Mouse (Mus musculus): ENCODE results near the gene Fgf10. TPM values are rescaled to one million over a fixed set of nuclear protein-coding genes. Genes with fewer than 3 reads are reported as not detected.

The Fgf10 gene
- polyA plus RNA-seq, 1 experiment from 2014 or later: 4.0 TPM

DNA sequence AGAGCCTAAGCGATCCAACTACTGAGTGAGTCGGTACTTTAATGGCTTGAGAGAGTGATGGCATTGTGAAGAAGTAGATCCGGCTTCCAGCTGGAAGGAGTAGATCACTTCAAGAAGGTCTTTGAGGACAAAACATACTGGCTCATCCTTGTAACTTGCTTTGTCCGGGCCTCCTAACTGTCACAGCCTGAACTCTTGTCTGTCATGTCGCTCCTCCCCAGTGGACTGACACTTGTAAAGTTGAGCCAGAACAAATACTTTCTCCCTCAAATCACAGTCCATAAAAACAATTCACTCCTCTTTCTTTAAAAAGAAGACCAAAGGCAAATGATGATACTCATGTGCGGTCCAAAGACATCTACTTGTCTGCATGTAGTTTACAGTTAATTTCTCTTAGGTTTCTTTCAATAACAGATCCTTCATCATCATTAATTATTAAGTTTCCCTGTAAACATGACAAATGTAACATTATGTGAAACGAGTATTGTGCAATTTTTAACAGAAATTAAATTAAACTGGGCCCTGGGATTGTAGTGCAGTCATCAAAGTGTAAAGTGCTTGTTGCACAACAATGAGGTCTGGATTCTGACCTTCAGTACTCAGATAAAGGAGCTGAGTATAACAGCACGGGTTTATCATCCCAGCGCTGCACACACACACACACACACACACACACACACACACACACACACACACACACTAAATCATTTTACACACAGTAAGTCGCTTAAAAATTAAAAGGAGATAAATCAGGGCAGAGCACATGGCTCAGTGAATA, 159.2 kb downstream of the Fgf10 start:
- DNase-seq (ENCODE audit: low spot score): no peak
- H3K27ac ChIP-seq (ENCODE audit: low read depth): no peak overlapping the region
- H3K4me1 ChIP-seq (replicated peaks; ENCODE audit: control insufficient read depth, insufficient read depth, low read length): no peaks in the 10 kb centered on the region
- no peak for ATAC-seq (replicated peaks; ENCODE audit: low FRiP score, low TSS enrichment, low read depth)
- WGBS: 85% methylated on average over 10 of the region's 10 CpGs
- H3K4me3 ChIP-seq (ENCODE audit: low read depth, low read length): no peak overlapping the region
- no peaks in the 10 kb centered on the region for H3K36me3 ChIP-seq (ENCODE audit: control insufficient read depth, insufficient read depth, low read length)
- H3K27me3 ChIP-seq (replicated peaks; ENCODE audit: control insufficient read depth, insufficient read depth, low read length): no peaks in the 10 kb centered on the region
- H3K4me2 ChIP-seq (ENCODE audit: low read length): no peak overlapping the region
- no peak overlapping the region for H3K9ac ChIP-seq (ENCODE audit: low read length)
- H3K9me3 ChIP-seq (ENCODE audit: control insufficient read depth, low read length): no peaks in the 10 kb centered on the region

- H3K9me3 ChIP-seq (ENCODE audit: control insufficient read depth, low read length): no peaks in the 10 kb centered on the region
- H3K27ac ChIP-seq (ENCODE audit: low read depth): no peak overlapping the region
- no peak overlapping the region for H3K4me2 ChIP-seq (ENCODE audit: low read length)
- H3K4me1 ChIP-seq (replicated peaks; ENCODE audit: control insufficient read depth, insufficient read depth, low read length): no peaks in the 10 kb centered on the region
- ATAC-seq (replicated peaks; ENCODE audit: low FRiP score, low TSS enrichment, low read depth) (no peak), DNase-seq (ENCODE audit: low spot score) (no peak)
- no peak overlapping the region for H3K9ac ChIP-seq (ENCODE audit: low read length)
- no peak overlapping the region for H3K4me3 ChIP-seq (ENCODE audit: low read depth, low read length)
- H3K36me3 ChIP-seq (ENCODE audit: control insufficient read depth, insufficient read depth, low read length): no peaks in the 10 kb centered on the region
- no peaks in the 10 kb centered on the region for H3K27me3 ChIP-seq (replicated peaks; ENCODE audit: control insufficient read depth, insufficient read depth, low read length)
Measured at GRCm38 (mm10) chr13:118834021-118834420, 164.4 kb downstream of the Fgf10 start.

DNA sequence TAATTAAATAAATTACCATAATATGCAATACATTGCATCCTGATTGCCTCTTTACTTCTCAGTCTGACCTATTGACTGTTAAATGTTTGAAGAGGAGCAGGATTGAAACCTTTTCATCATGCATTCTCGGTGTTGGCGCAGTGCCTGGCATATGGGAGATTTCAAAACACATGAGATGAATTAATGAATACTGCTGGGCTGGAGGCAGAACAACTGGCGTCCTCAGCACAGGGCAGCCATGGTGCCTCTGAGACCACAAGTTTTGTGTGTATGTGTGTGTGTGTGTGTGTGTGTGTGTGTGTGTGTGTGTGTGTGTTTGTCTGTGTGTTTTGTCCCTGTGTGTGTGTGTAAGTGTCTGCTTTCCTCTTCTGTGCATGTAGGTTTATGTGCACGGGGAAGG, 165.5 kb downstream of the Fgf10 start:
- 44% methylated on average over 4 of the region's 4 CpGs for WGBS
- ATAC-seq (replicated peaks; ENCODE audit: low FRiP score, low TSS enrichment, low read depth) (no peak), DNase-seq (ENCODE audit: low spot score) (no peak)

More for the DNA sequence above, 165.5 kb downstream of the Fgf10 start:
- no peaks in the 10 kb centered on the region for H3K36me3 ChIP-seq (ENCODE audit: control insufficient read depth, insufficient read depth, low read length)
- no peak overlapping the region for H3K4me2 ChIP-seq (ENCODE audit: low read length)
- H3K27me3 ChIP-seq (replicated peaks; ENCODE audit: control insufficient read depth, insufficient read depth, low read length): no peaks in the 10 kb centered on the region
- H3K9me3 ChIP-seq (ENCODE audit: control insufficient read depth, low read length): no peaks in the 10 kb centered on the region
- H3K4me3 ChIP-seq (ENCODE audit: low read depth, low read length): no peak overlapping the region
- H3K27ac ChIP-seq (ENCODE audit: low read depth): no peak overlapping the region
- H3K4me1 ChIP-seq (replicated peaks; ENCODE audit: control insufficient read depth, insufficient read depth, low read length): no peaks in the 10 kb centered on the region
- no peak overlapping the region for H3K9ac ChIP-seq (ENCODE audit: low read length)

All from intestine, embryonic 14.5 days (tissue).